Mouse (Mus musculus) neural tube, embryonic 12.5 days (tissue): ENCODE data around the gene Mnd1. TPM values are rescaled to one million over a fixed set of nuclear protein-coding genes. Genes with fewer than 3 reads are reported as not detected.

Source experiments
- ATAC-seq: fragments of 200-750 bp; cut with Nextera tagmentation; 2 replicates; pipeline ENCODE4 v1.8.0; 2017; ENCODE audit warnings: low read depth, mild to moderate bottlenecking, moderate TSS enrichment, moderate library complexity; ENCODE audit not compliant: low FRiP score
- H3K27ac ChIP-seq: fragments of 300-500 bp; sonication (generic); 2 replicates; pipeline ENCODE4 v1.5.1; 2016
- H3K27me3 ChIP-seq: fragments of 300-500 bp; sonication (generic); replicated peaks from 2 replicates; pipeline ENCODE4 v1.6.1; 2016; ENCODE audit warnings: mild to moderate bottlenecking
- H3K36me3 ChIP-seq: fragments of 300-500 bp; sonication (generic); 2 replicates; pipeline ENCODE4 v1.6.1; 2016; ENCODE audit warnings: mild to moderate bottlenecking
- H3K4me1 ChIP-seq: fragments of 300-500 bp; sonication (generic); 2 replicates; pipeline ENCODE4 v1.6.1; 2016
- H3K4me2 ChIP-seq: fragments of 300-500 bp; sonication (generic); replicated peaks from 2 replicates; pipeline ENCODE4 v1.6.1; 2016; ENCODE audit warnings: mild to moderate bottlenecking
- H3K4me3 ChIP-seq: fragments of 300-500 bp; sonication (generic); 2 replicates; pipeline ENCODE4 v1.5.1; 2016
- H3K9ac ChIP-seq: fragments of 300-500 bp; sonication (generic); 2 replicates; pipeline ENCODE4 v1.6.1; 2016; ENCODE audit warnings: mild to moderate bottlenecking
- H3K9me3 ChIP-seq: fragments of 300-500 bp; sonication (generic); 2 replicates; pipeline ENCODE4 v1.6.1; 2016; ENCODE audit warnings: mild to moderate bottlenecking
- WGBS: fragments of 180-500 bp; shearing (Covaris S2); methylation state at CpG from one replicate; pipeline ENCODE4 v1.1.7; 2016; 5-methylcytosine and 5-hydroxymethylcytosine counted together
- polyA plus RNA-seq: library from polyadenylated mRNA; unstranded; fragments of >200 nt; fragmentation: Nextera tagmentation; extraction: Ambion mirVana; gene quantifications from 2 replicates; pipeline ENCODE4 v1.2.1, GENCODE M21; 2016

The Mnd1 gene
- polyA plus RNA-seq, 1 experiment from 2014 or later: 6.2 TPM

- no peak overlapping the region for H3K27ac ChIP-seq
- no peak overlapping the region for H3K4me2 ChIP-seq
- H3K9me3 ChIP-seq: peaks cover 6% of the 10 kb centered on the region; the same call in 1 of the 2 replicates
- H3K36me3 ChIP-seq: no peaks in the 10 kb centered on the region
- WGBS: 74% methylated on average over 7 of the region's 7 CpGs
- H3K9ac ChIP-seq: no peak overlapping the region
- H3K4me1 ChIP-seq: 0 out of 2 replicates have a peak, but pooled peaks cover 2% of the 10 kb centered on the region
- no peak for ATAC-seq
- no peak overlapping the region for H3K4me3 ChIP-seq
- no peaks in the 10 kb centered on the region for H3K27me3 ChIP-seq
These were observed 75.5 kb downstream of the Mnd1 start for GRCm38 (mm10) chr3:84080074-84080473.

DNA sequence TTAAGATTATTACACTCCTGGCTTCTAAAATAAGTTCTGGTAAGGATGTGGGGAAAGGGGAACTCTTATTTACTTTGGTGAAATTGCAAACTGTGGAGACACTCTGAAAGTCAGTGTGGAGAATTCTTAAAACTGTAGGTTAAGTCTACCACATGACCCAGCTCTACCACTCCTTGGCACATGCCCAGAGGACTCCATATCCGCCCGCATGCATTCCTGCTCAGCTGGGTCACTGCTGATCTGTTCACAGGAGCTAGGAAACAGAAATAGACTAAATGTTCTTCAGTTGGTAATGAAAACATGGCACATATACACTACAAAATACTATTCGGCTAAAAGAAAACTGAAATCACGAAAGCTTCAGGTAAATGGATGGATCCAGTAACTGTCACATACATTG lies 78.1 kb downstream of the Mnd1 start:
- 88% methylated on average over 4 of the region's 4 CpGs for WGBS
- no peak overlapping the region for H3K4me2 ChIP-seq
- ATAC-seq: no peak

GRCm38 (mm10) chr3:84076543-84077332 lies 78.8 kb downstream of the Mnd1 start:
- no peak for ATAC-seq
- H3K4me1 ChIP-seq: 0 out of 2 replicates have a peak, but pooled peaks cover 2% of the 10 kb centered on the region
- 72% methylated on average over 13 of the region's 13 CpGs for WGBS

More for the DNA sequence above, 78.1 kb downstream of the Mnd1 start:
- Histone ChIP-seq H3K9ac (no peak overlapping the region), H3K4me1 (0 out of 2 replicates have a peak, but pooled peaks cover 2% of the 10 kb centered on the region), H3K36me3 (no peaks in the 10 kb centered on the region), H3K4me3 (no peak overlapping the region), H3K9me3 (peaks cover 6% of the 10 kb centered on the region; the same call in 1 of the 2 replicates), H3K27me3 (no peaks in the 10 kb centered on the region), H3K27ac (no peak overlapping the region)

GRCm38 (mm10) chr3:84075516-84075915 lies 80.1 kb downstream of the Mnd1 start:
- no peak overlapping the region for H3K4me3 ChIP-seq
- no peak overlapping the region for H3K9ac ChIP-seq
- H3K4me1 ChIP-seq: 0 out of 2 replicates have a peak, but pooled peaks cover 2% of the 10 kb centered on the region
- H3K27me3 ChIP-seq: no peaks in the 10 kb centered on the region
- no peaks in the 10 kb centered on the region for H3K36me3 ChIP-seq
- no peak overlapping the region for H3K4me2 ChIP-seq
- ATAC-seq: no peak
- 74% methylated on average over 4 of the region's 4 CpGs for WGBS
- no peak overlapping the region for H3K27ac ChIP-seq
- H3K9me3 ChIP-seq: peaks cover 6% of the 10 kb centered on the region; the same call in 1 of the 2 replicates

More at GRCm38 (mm10) chr3:84076543-84077332, 78.8 kb downstream of the Mnd1 start:
- no peak overlapping the region for H3K9ac ChIP-seq
- no peak overlapping the region for H3K27ac ChIP-seq
- peaks cover 6% of the 10 kb centered on the region; the same call in 1 of the 2 replicates for H3K9me3 ChIP-seq
- no peak overlapping the region for H3K4me2 ChIP-seq
- no peak overlapping the region for H3K4me3 ChIP-seq
- no peaks in the 10 kb centered on the region for H3K27me3 ChIP-seq
- H3K36me3 ChIP-seq: no peaks in the 10 kb centered on the region

DNA sequence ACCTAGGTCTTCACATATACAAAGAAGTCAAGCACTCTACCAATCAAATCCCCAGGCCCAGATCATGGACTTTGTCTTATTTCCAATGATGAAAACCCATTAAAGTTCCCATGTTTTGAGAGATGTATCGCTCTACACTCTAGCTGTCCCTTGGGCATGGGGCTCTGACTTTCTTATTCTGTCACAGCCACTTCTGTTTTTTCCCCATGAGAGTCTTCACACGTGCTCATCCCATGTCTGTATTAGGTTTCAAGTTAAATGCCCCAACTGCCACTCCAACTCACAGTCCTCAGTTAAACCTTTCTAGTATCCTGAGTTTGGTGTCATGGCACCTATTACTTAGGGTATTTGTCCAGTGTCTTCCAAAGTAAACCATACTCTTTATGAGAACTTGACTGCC lies 80.8 kb downstream of the Mnd1 start:
- peaks cover 6% of the 10 kb centered on the region; the same call in 1 of the 2 replicates for H3K9me3 ChIP-seq
- ATAC-seq: no peak
- H3K4me1 ChIP-seq: 0 out of 2 replicates have a peak, but pooled peaks cover 2% of the 10 kb centered on the region
- no peak overlapping the region for H3K4me2 ChIP-seq
- H3K9ac ChIP-seq: no peak overlapping the region
- H3K4me3 ChIP-seq: no peak overlapping the region
- whole genome bisulfite sequencing: 82% methylated on average over 2 of the region's 2 CpGs
- H3K27me3 ChIP-seq: no peaks in the 10 kb centered on the region
- no peaks in the 10 kb centered on the region for H3K36me3 ChIP-seq
- H3K27ac ChIP-seq: no peak overlapping the region

DNA sequence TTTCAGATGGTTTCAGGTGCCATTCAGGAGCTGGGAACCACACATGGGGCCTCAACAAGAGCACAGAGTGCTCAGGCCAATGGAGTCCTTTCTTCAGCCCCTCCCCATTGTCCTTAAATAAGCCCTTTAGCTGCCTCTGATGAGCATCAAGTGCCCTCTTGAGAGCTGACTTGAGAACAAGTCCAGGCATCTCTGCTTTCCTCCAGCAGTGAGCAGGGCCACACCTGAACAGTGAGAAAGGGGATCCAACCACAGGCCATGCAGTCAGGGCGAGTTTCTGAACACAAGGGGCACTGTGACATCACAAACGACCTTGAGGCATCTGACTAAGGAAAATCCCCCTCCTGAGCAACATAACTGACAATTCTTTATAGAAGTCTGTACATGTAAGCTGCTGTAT lies 83.9 kb downstream of the Mnd1 start:
- ATAC-seq: no peak
- H3K4me3 ChIP-seq: no peak overlapping the region
- H3K27me3 ChIP-seq: no peaks in the 10 kb centered on the region
- H3K4me2 ChIP-seq: no peak overlapping the region
- H3K36me3 ChIP-seq: no peaks in the 10 kb centered on the region
- no peaks in the 10 kb centered on the region for H3K9me3 ChIP-seq
- H3K9ac ChIP-seq: no peak overlapping the region
- 24% methylated on average over 2 of the region's 2 CpGs for WGBS
- H3K4me1 ChIP-seq: no peaks in the 10 kb centered on the region
- H3K27ac ChIP-seq: no peak overlapping the region

DNA sequence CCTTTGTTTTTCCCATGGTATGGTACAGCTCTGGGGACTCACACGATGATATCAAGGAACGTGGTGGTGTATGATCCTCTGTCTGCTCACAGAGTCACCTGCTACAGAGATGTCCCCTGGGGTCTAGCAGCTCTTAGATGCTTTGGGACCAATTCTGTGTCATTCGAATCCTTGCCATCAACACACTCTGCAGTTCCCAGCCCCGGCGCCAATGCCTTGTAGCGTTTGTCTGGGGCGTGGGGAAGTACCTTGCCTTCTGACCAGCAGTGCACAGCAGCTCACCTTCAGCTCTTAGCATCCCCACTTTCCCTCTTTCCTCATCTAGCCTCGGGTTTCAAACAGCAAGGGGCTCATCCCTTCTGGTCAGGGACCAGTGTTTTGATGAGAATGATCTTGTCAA lies 84.8 kb downstream of the Mnd1 start:
- WGBS: 87% methylated on average over 8 of the region's 8 CpGs
- ATAC-seq: no peak
- no peak overlapping the region for H3K27ac ChIP-seq
- H3K4me3 ChIP-seq: no peak overlapping the region
- H3K9me3 ChIP-seq: no peaks in the 10 kb centered on the region
- H3K27me3 ChIP-seq: no peaks in the 10 kb centered on the region
- no peak overlapping the region for H3K4me2 ChIP-seq
- H3K9ac ChIP-seq: no peak overlapping the region
- H3K4me1 ChIP-seq: no peaks in the 10 kb centered on the region
- H3K36me3 ChIP-seq: no peaks in the 10 kb centered on the region

DNA sequence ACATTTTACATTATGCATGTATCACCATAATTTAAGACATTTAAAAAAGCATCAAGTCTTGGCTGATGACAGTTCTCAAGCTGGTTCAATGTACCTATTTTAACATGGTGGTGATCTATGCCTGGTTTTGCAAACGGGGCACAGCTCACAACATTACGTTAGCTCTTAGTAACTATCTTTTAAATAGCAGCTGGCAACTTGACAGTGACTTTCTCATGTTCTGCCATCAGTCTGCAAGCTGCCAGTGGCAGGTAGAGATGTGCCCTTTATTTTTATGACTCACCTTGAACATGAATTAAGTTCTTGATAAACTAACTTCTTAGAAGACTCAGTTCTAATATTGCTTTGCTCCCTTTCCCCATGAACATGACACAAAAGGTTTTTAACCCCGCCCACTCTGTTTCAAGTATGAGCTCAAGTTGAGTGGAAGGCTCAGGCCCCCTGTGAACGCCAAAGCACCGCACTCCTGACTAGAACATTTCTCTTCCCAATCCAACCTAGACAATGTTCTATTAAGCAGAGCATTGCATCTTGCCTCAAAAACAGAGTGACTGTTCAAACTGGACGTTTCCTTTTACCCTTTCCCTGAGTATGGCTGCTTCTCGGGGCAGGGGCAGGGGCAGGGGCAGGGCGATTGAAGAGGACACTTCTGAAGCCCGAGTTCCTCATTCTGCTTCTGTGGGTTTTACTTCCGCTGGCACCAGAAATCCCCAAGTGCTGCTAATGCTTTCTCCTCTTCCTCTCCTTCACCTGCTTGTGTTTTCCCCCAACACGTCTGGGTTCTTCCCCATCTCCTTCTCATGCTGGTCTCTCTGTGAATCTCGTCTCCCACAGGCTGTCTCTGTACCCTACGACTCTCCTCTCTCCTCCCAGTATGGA lies 86.5 kb downstream of the Mnd1 start:
- Histone ChIP-seq H3K4me3 (no peak overlapping the region), H3K4me1 (no peaks in the 10 kb centered on the region), H3K9me3 (no peaks in the 10 kb centered on the region), H3K27me3 (no peaks in the 10 kb centered on the region), H3K36me3 (no peaks in the 10 kb centered on the region), H3K9ac (no peak overlapping the region), H3K4me2 (no peak overlapping the region), H3K27ac (no peak overlapping the region)
- no peak for ATAC-seq
- WGBS: 86% methylated on average over 13 of the region's 13 CpGs

DNA sequence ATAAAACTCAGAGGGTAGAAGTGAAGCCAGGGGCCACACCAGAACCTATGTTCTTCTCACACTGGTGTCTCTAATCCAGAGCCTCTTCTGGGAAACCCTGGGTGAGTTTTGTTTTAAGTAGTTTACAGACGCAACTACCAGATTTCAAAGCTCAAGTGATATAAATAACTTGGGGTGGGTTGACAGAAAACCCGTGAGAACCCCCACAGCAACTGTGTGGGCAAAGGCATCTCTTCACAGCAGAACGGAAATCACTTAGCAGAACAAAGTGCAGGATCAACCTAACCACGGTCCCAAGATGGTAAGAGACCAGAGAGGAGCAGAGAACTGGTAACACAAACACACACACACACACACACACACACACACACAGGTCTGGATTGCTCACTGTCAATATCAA lies 89.8 kb downstream of the Mnd1 start:
- H3K36me3 ChIP-seq: no peaks in the 10 kb centered on the region
- H3K9me3 ChIP-seq: no peaks in the 10 kb centered on the region
- H3K27ac ChIP-seq: no peak overlapping the region
- H3K4me1 ChIP-seq: peaks cover 6% of the 10 kb centered on the region; the same call in 1 of the 2 replicates
- 85% methylated on average over 4 of the region's 4 CpGs for WGBS
- H3K27me3 ChIP-seq: no peaks in the 10 kb centered on the region
- no peak overlapping the region for H3K9ac ChIP-seq
- no peak overlapping the region for H3K4me3 ChIP-seq
- H3K4me2 ChIP-seq: no peak overlapping the region
- no peak for ATAC-seq

DNA sequence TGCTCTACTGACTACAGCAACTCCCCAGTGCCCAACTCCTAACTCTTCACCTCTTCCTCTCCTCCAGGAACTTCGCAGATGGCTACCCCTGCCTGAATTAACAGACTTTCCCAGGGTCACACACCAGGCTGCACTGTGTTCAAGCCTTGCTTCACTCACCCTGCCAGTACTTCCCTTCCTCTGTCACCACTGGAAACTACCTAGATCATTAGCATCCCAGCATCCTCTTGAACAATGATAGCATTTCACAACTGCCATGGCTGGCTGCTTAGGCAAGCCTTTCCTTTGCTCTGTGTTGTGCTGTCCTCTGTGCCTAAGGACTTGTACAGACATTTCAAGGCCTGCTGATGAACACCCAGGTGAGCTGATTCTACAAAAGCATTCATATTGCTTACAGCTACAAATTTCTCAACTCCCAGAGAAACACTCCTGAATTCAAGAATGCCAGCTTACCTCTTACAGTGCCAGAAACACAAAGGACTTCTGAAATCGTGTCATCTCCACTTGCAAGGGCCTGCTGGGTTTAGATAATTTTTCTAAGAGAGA lies 92.1 kb downstream of the Mnd1 start:
- ATAC-seq: no peak
- H3K4me1 ChIP-seq: peaks cover 6% of the 10 kb centered on the region; the same call in 1 of the 2 replicates
- H3K4me2 ChIP-seq: no peak overlapping the region
- H3K4me3 ChIP-seq: no peak overlapping the region
- H3K27me3 ChIP-seq: no peaks in the 10 kb centered on the region
- no peak overlapping the region for H3K9ac ChIP-seq
- WGBS: 82% methylated on average over 2 of the region's 2 CpGs
- no peaks in the 10 kb centered on the region for H3K36me3 ChIP-seq
- no peaks in the 10 kb centered on the region for H3K9me3 ChIP-seq
- H3K27ac ChIP-seq: no peak overlapping the region

DNA sequence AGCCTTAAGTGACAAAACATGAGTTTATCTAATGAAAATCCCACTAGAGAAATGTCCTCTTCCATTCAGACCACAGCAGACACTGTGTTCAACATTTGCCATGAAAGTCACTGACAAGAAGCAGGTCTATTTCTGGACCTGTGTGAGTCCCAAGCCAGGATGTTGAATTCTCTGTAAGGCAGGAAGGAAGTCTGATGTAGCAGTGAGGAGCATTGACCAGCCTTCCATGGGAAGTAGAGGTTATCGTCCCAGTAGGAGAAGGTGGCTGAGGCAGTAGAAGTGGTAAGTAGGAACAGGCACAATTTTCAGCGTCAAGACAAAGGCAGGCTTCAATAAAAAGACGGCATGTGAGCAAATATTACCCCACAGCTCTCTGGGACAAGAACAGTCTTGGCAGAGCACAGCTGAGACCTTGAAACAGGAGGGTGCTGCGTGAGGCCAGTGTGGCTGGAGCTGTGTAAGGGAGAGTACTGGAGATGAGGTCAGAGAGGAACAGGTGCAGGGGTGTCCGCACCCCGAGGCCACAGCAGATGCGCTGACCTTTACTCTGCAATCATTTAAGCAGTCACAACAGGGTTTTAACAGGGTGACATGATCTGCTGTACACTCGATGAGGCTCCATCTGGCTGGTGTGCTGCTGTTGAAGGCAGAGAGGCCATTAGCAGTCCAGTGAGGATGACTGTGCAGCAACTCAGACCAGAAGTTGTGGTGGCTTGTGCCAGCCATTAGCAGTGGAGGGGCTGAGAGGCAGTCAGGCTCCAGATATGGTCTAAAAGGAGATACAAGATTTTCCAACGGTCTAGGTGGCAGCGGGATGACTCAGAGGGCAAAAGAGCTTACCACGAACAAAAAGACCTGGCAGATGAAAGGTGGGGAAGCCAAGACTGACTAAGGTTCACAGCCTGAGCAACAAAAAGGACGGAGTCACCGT lies 93.8 kb downstream of the Mnd1 start:
- no peak for ATAC-seq
- Histone ChIP-seq H3K4me2 (no peak overlapping the region), H3K36me3 (no peaks in the 10 kb centered on the region), H3K4me1 (peaks cover 6% of the 10 kb centered on the region; the same call in 1 of the 2 replicates), H3K9ac (no peak overlapping the region), H3K4me3 (no peak overlapping the region), H3K27ac (no peak overlapping the region), H3K27me3 (no peaks in the 10 kb centered on the region), H3K9me3 (no peaks in the 10 kb centered on the region)
- 71% methylated on average over 13 of the region's 13 CpGs for WGBS
